Mouse (Mus musculus): ENCODE measurements at regions not wholly inside any gene's neighbourhood (a gene's known extent, or its start where the extent isn't known, plus 50 kb on each side); places are given as distances from the start of the nearest gene placed in this dataset.

GRCm38 (mm10) chr3:144012173-144012572 is 192.8 kb downstream of the Lmo4 start:
- TF ChIP-seq CTCF (IDR thresholded peaks at IDR 0.05; ENCODE audit: insufficient read depth, low read length) (no peak), POLR2A (IDR thresholded peaks at IDR 0.05; ENCODE audit: borderline replicate concordance, extremely low read depth, low read depth, low read length) (no peak)
